Mouse (Mus musculus): ENCODE data around the gene Nlrp4e. TPM values are rescaled to one million over a fixed set of nuclear protein-coding genes. Genes with fewer than 3 reads are reported as not detected.

Gene Nlrp4e
- polyA plus RNA-seq (2017; shearing (Covaris generic)), result not detected

DNA sequence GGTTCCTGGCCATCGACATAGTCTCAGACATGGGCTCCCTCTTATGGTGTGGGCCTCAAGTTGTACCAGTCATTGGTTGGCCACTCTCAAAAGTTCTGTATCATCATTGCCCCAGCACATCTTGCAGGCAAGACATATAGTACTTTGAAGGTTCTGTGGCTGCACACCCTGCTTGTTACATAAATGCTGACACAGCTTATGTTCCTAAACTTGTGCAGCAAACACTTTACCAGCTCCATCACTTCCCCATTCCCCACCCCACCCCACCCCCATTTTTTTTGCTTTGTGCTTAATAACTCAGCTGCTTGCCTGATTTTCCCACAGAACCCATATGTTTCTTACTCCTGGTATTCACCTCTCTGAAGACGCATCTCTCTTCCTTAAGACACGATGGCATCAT lies at the start of gene Nlrp4e:
Nlrp4e (plus strand) TSS at position 301 of the 400 bp plus-strand sequence.

GRCm38 (mm10) chr7:23251582-23251981 lies 49.4 kb upstream of the Nlrp4e start, which contains the start of gene Vmn1r166:
Gene Vmn1r166, minus strand, starts transcription at chr7:23251682.

GRCm38 (mm10) chr7:23278800-23279199 lies 22.2 kb upstream of the Nlrp4e start, which contains the start of gene Gm6902:
Gene Gm6902, minus strand, starts transcription at chr7:23278900.

GRCm38 (mm10) chr7:23385589-23385988 lies 84.6 kb downstream of the Nlrp4e start, which contains the start of gene Nlrp5:
Gene Nlrp5, plus strand, starts transcription at chr7:23385889.

Other genes starting within 250 kb of the Nlrp4e start
- not detected for gene Vmn1r163, start 245.7 kb upstream of the Nlrp4e start, polyA plus RNA-seq (2017; shearing (Covaris generic))
- not detected for gene Gm8720, start 233.7 kb upstream of the Nlrp4e start, polyA plus RNA-seq (2017; shearing (Covaris generic))
- gene Gm10662, start 156.7 kb upstream of the Nlrp4e start, polyA plus RNA-seq (2017; shearing (Covaris generic)), result not detected
- not detected for gene Vmn1r165, start 83.9 kb upstream of the Nlrp4e start, polyA plus RNA-seq (2017; shearing (Covaris generic))
- gene Vmn1r166, start 49.5 kb upstream of the Nlrp4e start, polyA plus RNA-seq (2017; shearing (Covaris generic)), result not detected
- gene Gm6902, start 22.3 kb upstream of the Nlrp4e start, polyA plus RNA-seq (2017; shearing (Covaris generic)), result not detected
- gene Nlrp5, start 84.7 kb downstream of the Nlrp4e start, polyA plus RNA-seq (2017; shearing (Covaris generic)), result not detected
- not detected for gene Vmn1r167, start 206.0 kb downstream of the Nlrp4e start, polyA plus RNA-seq (2017; shearing (Covaris generic))
- gene Vmn1r168, start 238.5 kb downstream of the Nlrp4e start, polyA plus RNA-seq (2017; shearing (Covaris generic)), result not detected

Measured in CD4-positive, CD25-positive, alpha-beta regulatory T cell, adult 9 weeks (primary cell).